Mouse (Mus musculus): ENCODE results near the gene Tsr3.

The Tsr3 gene

DNA sequence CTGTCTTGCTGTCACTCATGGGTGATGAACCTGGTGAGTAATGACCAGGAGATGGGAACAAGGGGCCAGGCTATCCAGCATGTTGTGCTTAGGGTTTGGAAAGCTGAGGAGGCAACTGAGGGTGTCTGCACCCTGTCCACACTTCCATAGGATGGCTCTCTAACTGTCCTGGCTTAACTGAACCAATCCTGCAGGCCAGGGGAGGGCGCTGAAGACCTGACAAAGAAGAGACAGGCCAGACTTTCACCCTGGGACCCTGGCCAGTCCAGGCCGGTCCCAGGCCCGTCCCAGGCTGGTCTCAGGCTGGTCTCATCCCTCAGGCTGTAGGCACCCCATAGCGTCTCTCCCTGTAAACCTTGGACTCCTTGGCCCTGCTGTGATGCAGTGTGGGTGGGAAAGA is 50.4 kb downstream of the Tsr3 start:
- no peak for DNase-seq (ENCODE audit: low read depth, low spot score)

Data from A20 (cell line).